Mouse (Mus musculus) lung, embryonic 15.5 days (tissue): Measurements from ENCODE around the gene Slc4a7. TPM values are rescaled to one million over a fixed set of nuclear protein-coding genes. Genes with fewer than 3 reads are reported as not detected.

Source experiments
- ATAC-seq: fragments of 200-750 bp; cut with Nextera tagmentation; 2 replicates; pipeline ENCODE4 v1.8.0; 2017; ENCODE audit warnings: moderate number of reproducible peaks, borderline replicate concordance; ENCODE audit not compliant: low FRiP score, low TSS enrichment; ENCODE audit errors: extremely low read depth
- H3K27ac ChIP-seq: fragments of 300-500 bp; sonication (generic); 2 replicates; pipeline ENCODE4 v1.5.1; 2015; ENCODE audit warnings: moderate library complexity, mild to moderate bottlenecking, inconsistent platforms
- H3K27me3 ChIP-seq: fragments of 300-500 bp; sonication (generic); 2 replicates; pipeline ENCODE4 v1.6.1; 2015; ENCODE audit warnings: inconsistent platforms
- H3K36me3 ChIP-seq: fragments of 300-500 bp; sonication (generic); 2 replicates; pipeline ENCODE4 v1.6.1; 2015; ENCODE audit warnings: inconsistent platforms
- H3K4me1 ChIP-seq: fragments of 300-500 bp; sonication (generic); 2 replicates; pipeline ENCODE4 v1.6.1; 2015; ENCODE audit warnings: inconsistent platforms
- H3K4me2 ChIP-seq: fragments of 300-500 bp; sonication (generic); 2 replicates; pipeline ENCODE4 v1.6.1; 2015; ENCODE audit warnings: inconsistent platforms, mild to moderate bottlenecking, moderate library complexity
- H3K4me3 ChIP-seq: fragments of 300-500 bp; sonication (generic); 2 replicates; pipeline ENCODE4 v1.5.1; 2015; ENCODE audit warnings: mild to moderate bottlenecking, inconsistent platforms
- H3K9ac ChIP-seq: fragments of 300-500 bp; sonication (generic); 2 replicates; pipeline ENCODE4 v1.6.1; 2015; ENCODE audit warnings: inconsistent platforms
- H3K9me3 ChIP-seq: fragments of 300-500 bp; sonication (generic); 2 replicates; pipeline ENCODE4 v1.6.1; 2016; ENCODE audit warnings: inconsistent platforms
- WGBS: fragments of 180-500 bp; shearing (Covaris S2); methylation state at CpG from one replicate; pipeline ENCODE4 v1.1.7; 2015; 5-methylcytosine and 5-hydroxymethylcytosine counted together
- polyA plus RNA-seq: library from polyadenylated mRNA; unstranded; fragments of >200 nt; fragmentation: Nextera tagmentation; extraction: Ambion mirVana; gene quantifications from 2 replicates; pipeline ENCODE4 v1.2.1, GENCODE M21; 2015

The Slc4a7 gene
- polyA plus RNA-seq = 14.0 TPM in 2 replicates

- no peak for ATAC-seq
- Histone ChIP-seq H3K4me1 (peaks cover 11% of the 10 kb centered on the region), H3K27ac (peak within 1 kb of the TSS; percentile 92), H3K9me3 (no peaks in the 10 kb centered on the region), H3K36me3 (no peaks in the 10 kb centered on the region), H3K4me2 (peak within 1 kb of the TSS; percentile 59), H3K9ac (peak within 1 kb of the TSS; percentile 91), H3K4me3 (peak within 1 kb of the TSS; percentile 91), H3K27me3 (no peaks in the 10 kb centered on the region)
- WGBS = 82% methylated on average over 5 of the region's 5 CpGs
Measured at GRCm38 (mm10) chr14:14701710-14702329, at the start of gene Slc4a7. Slc4a7 (plus strand) TSS chr14:14702279.

- Histone ChIP-seq H3K9ac (no peak overlapping the region), H3K9me3 (no peaks in the 10 kb centered on the region), H3K4me3 (no peak overlapping the region), H3K4me1 (no peaks in the 10 kb centered on the region), H3K4me2 (no peak overlapping the region), H3K36me3 (no peaks in the 10 kb centered on the region), H3K27me3 (no peaks in the 10 kb centered on the region), H3K27ac (no peak overlapping the region)
- no peak for ATAC-seq
- WGBS = 76% methylated on average over 1 of the region's 1 CpGs
Measured at GRCm38 (mm10) chr14:14670597-14670996, 31.5 kb upstream of the Slc4a7 start.

- Histone ChIP-seq H3K9me3 (no peaks in the 10 kb centered on the region), H3K4me3 (no peak overlapping the region), H3K36me3 (no peaks in the 10 kb centered on the region), H3K4me2 (no peak overlapping the region), H3K27ac (no peak overlapping the region), H3K9ac (no peak overlapping the region), H3K27me3 (no peaks in the 10 kb centered on the region), H3K4me1 (0 out of 2 replicates have a peak, but pooled peaks cover 5% of the 10 kb centered on the region)
- 53% methylated on average over 4 of the region's 4 CpGs for WGBS
- no peak for ATAC-seq
Measured at GRCm38 (mm10) chr14:14681611-14682010, 20.5 kb upstream of the Slc4a7 start.

- Histone ChIP-seq H3K9ac (no peak overlapping the region), H3K4me3 (no peak overlapping the region), H3K9me3 (no peaks in the 10 kb centered on the region), H3K4me2 (no peak overlapping the region), H3K27ac (no peak overlapping the region), H3K36me3 (no peaks in the 10 kb centered on the region), H3K27me3 (no peaks in the 10 kb centered on the region), H3K4me1 (0 out of 2 replicates have a peak, but pooled peaks cover 5% of the 10 kb centered on the region)
- 57% methylated on average over 4 of the region's 4 CpGs for WGBS
- ATAC-seq = no peak
Measured at GRCm38 (mm10) chr14:14684771-14685170, 17.3 kb upstream of the Slc4a7 start.

- no peak for ATAC-seq
- 52% methylated on average over 7 of the region's 7 CpGs for WGBS
Measured at GRCm38 (mm10) chr14:14686101-14686551, 16.0 kb upstream of the Slc4a7 start.

GRCm38 (mm10) chr14:14687258-14687890, 14.7 kb upstream of the Slc4a7 start:
- WGBS = 63% methylated on average over 7 of the region's 7 CpGs
- no peak overlapping the region for H3K27ac ChIP-seq
- ATAC-seq = no peak
- H3K36me3 ChIP-seq = no peaks in the 10 kb centered on the region
- H3K9ac ChIP-seq = no peak overlapping the region
- 0 out of 2 replicates have a peak, but pooled peaks cover 5% of the 10 kb centered on the region for H3K4me1 ChIP-seq
- H3K27me3 ChIP-seq = no peaks in the 10 kb centered on the region
- no peak overlapping the region for H3K4me3 ChIP-seq
- no peak overlapping the region for H3K4me2 ChIP-seq
- no peaks in the 10 kb centered on the region for H3K9me3 ChIP-seq

More at GRCm38 (mm10) chr14:14686101-14686551, 16.0 kb upstream of the Slc4a7 start:
- no peak overlapping the region for H3K4me3 ChIP-seq
- 0 out of 2 replicates have a peak, but pooled peaks cover 5% of the 10 kb centered on the region for H3K4me1 ChIP-seq
- no peak overlapping the region for H3K27ac ChIP-seq
- H3K9me3 ChIP-seq = no peaks in the 10 kb centered on the region
- no peak overlapping the region for H3K9ac ChIP-seq
- no peaks in the 10 kb centered on the region for H3K27me3 ChIP-seq
- H3K36me3 ChIP-seq = no peaks in the 10 kb centered on the region
- H3K4me2 ChIP-seq = no peak overlapping the region

GRCm38 (mm10) chr14:14702399-14703345, 593 bp downstream of the Slc4a7 start:
- ATAC-seq = peak; percentile 98
- H3K27me3 ChIP-seq = no peaks in the 10 kb centered on the region
- peaks cover 11% of the 10 kb centered on the region for H3K4me1 ChIP-seq
- peak overlapping the region; percentile 92 for H3K27ac ChIP-seq
- under 1% methylated on average over 54 of the region's 85 CpGs for WGBS
- H3K4me2 ChIP-seq = peak overlapping the region; percentile 59
- H3K9ac ChIP-seq = peak overlapping the region; percentile 91
- H3K4me3 ChIP-seq = peak overlapping the region; percentile 91
- no peaks in the 10 kb centered on the region for H3K9me3 ChIP-seq
- no peaks in the 10 kb centered on the region for H3K36me3 ChIP-seq

GRCm38 (mm10) chr14:14703346-14703871, 1.3 kb downstream of the Slc4a7 start:
- peaks cover 11% of the 10 kb centered on the region for H3K4me1 ChIP-seq
- peak overlapping the region; percentile 59 for H3K4me2 ChIP-seq
- H3K9me3 ChIP-seq = no peaks in the 10 kb centered on the region
- H3K27ac ChIP-seq = peak overlapping the region; percentile 92
- H3K36me3 ChIP-seq = no peaks in the 10 kb centered on the region
- peak overlapping the region; percentile 91 for H3K4me3 ChIP-seq
- WGBS = under 1% methylated on average over 60 of the region's 60 CpGs
- ATAC-seq = peak; percentile 64
- H3K9ac ChIP-seq = peak overlapping the region; percentile 91
- no peaks in the 10 kb centered on the region for H3K27me3 ChIP-seq

- H3K4me3 ChIP-seq = peak overlapping the region; percentile 91
- H3K36me3 ChIP-seq = no peaks in the 10 kb centered on the region
- no peak for ATAC-seq
- no peaks in the 10 kb centered on the region for H3K9me3 ChIP-seq
- H3K4me2 ChIP-seq = peak overlapping the region; percentile 59
- peaks cover 11% of the 10 kb centered on the region for H3K4me1 ChIP-seq
- no peaks in the 10 kb centered on the region for H3K27me3 ChIP-seq
- 67% methylated on average over 2 of the region's 2 CpGs for WGBS
- H3K27ac ChIP-seq = no peak overlapping the region
- H3K9ac ChIP-seq = peak overlapping the region; percentile 91; the same call in 1 of the 2 replicates
Measured at GRCm38 (mm10) chr14:14704651-14705050, 2.6 kb downstream of the Slc4a7 start.

- Histone ChIP-seq H3K36me3 (no peaks in the 10 kb centered on the region), H3K4me1 (peaks cover 11% of the 10 kb centered on the region), H3K9ac (no peak overlapping the region), H3K27me3 (no peaks in the 10 kb centered on the region), H3K4me2 (no peak overlapping the region), H3K9me3 (no peaks in the 10 kb centered on the region), H3K27ac (no peak overlapping the region), H3K4me3 (no peak overlapping the region)
- no peak for ATAC-seq
- 82% methylated on average over 3 of the region's 3 CpGs for WGBS
Measured at GRCm38 (mm10) chr14:14705126-14705525, 3.0 kb downstream of the Slc4a7 start.

- no peak overlapping the region for H3K4me2 ChIP-seq
- ATAC-seq = no peak
- no peaks in the 10 kb centered on the region for H3K27me3 ChIP-seq
- H3K36me3 ChIP-seq = 0 out of 2 replicates have a peak, but pooled peaks cover 2% of the 10 kb centered on the region
- no peaks in the 10 kb centered on the region for H3K9me3 ChIP-seq
- H3K27ac ChIP-seq = no peak overlapping the region
- H3K9ac ChIP-seq = no peak overlapping the region
- peaks cover 11% of the 10 kb centered on the region for H3K4me1 ChIP-seq
- 55% methylated on average over 1 of the region's 1 CpGs for WGBS
- H3K4me3 ChIP-seq = no peak overlapping the region
Measured at GRCm38 (mm10) chr14:14706381-14706780, 4.3 kb downstream of the Slc4a7 start.
